Mouse (Mus musculus) ES-E14 (cell line): Measurements from ENCODE around the gene Rnft2.

Source experiments
- CHD2 ChIP-seq: IDR thresholded peaks from 2 replicates; pipeline ENCODE4 v1.6.1; 2014; ENCODE audit warnings: mild to moderate bottlenecking, low read depth, low read length, inconsistent platforms
- HCFC1 ChIP-seq: IDR thresholded peaks from 2 replicates; pipeline ENCODE4 v1.6.1; 2012; ENCODE audit warnings: low read length, inconsistent platforms, borderline replicate concordance; ENCODE audit not compliant: insufficient read depth
- ZNF384 ChIP-seq: IDR thresholded peaks from 2 replicates; pipeline ENCODE4 v1.6.1; 2012; ENCODE audit warnings: low read depth, low read length, inconsistent platforms

DNA sequence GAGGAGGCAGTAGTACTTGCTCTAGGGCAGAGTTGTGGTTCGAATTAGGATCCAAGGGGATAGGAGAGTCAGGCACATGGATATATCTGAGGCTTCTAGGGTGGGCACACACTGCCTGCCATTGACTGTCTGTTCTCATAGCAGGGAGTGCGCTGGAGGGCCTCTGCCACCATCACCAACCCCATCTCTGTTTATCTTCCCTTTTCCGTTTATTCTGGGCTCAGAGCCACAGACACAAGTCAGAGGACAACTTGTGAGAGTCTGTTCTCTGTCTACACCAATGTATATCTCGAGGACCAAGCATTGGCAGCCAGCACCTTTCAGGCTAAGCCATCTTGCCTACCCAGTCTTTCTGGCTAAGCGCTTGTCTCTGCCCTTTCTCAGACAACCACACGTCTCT lies 14.7 kb upstream of the Rnft2 start:
- TF ChIP-seq HCFC1, result no peak
- TF ChIP-seq CHD2, result no peak
- no peak for TF ChIP-seq ZNF384
